Mouse (Mus musculus) frontal cortex, postnatal 10 days (tissue): ENCODE data around the gene Padi3.
A peak's percentile ranks its signal among the peaks of the same experiment; 100 is the strongest.

Source experiments
- DNase-seq, 2 experiments: peaks; one replicate each; pipeline ENCODE4 v3.0.0; 2022; ENCODE audit warnings: low spot score in 2 of 2, mixed read lengths in 1 of 2

The Padi3 gene

GRCm38 (mm10) chr4:140815996-140816917 lies 5.8 kb upstream of the Padi3 start:
- no peak for DNase-seq

GRCm38 (mm10) chr4:140815496-140815895 lies 5.0 kb upstream of the Padi3 start:
- DNase-seq, result no peak

GRCm38 (mm10) chr4:140814241-140815225 lies 4.1 kb upstream of the Padi3 start:
- DNase-seq, result no peak

- no peak for DNase-seq
These were observed 3.1 kb upstream of the Padi3 start for GRCm38 (mm10) chr4:140813358-140814185.

- no peak for DNase-seq
These were observed 2.2 kb upstream of the Padi3 start for GRCm38 (mm10) chr4:140812609-140813008.

- DNase-seq, result no peak
These were observed 1.7 kb upstream of the Padi3 start for GRCm38 (mm10) chr4:140812191-140812590.

- no peak for DNase-seq
These were observed 1.3 kb downstream of the Padi3 start for GRCm38 (mm10) chr4:140809118-140809517.

- no peak for DNase-seq
These were observed 5.8 kb downstream of the Padi3 start for GRCm38 (mm10) chr4:140804601-140805000.

GRCm38 (mm10) chr4:140801364-140801763 lies 9.1 kb downstream of the Padi3 start:
- DNase-seq, result no peak

GRCm38 (mm10) chr4:140796786-140797185 lies 13.7 kb downstream of the Padi3 start:
- no peak for DNase-seq

GRCm38 (mm10) chr4:140794678-140795077 lies 15.8 kb downstream of the Padi3 start:
- DNase-seq, result no peak

GRCm38 (mm10) chr4:140793795-140794194 lies 16.7 kb downstream of the Padi3 start:
- no peak for DNase-seq

- no peak for DNase-seq
These were observed 17.9 kb downstream of the Padi3 start for GRCm38 (mm10) chr4:140792584-140792983.

- DNase-seq, result no peak
These were observed 19.4 kb downstream of the Padi3 start for GRCm38 (mm10) chr4:140791071-140791470.

GRCm38 (mm10) chr4:140789983-140790382 lies 20.5 kb downstream of the Padi3 start:
- DNase-seq, result no peak

GRCm38 (mm10) chr4:140788983-140789382 lies 21.5 kb downstream of the Padi3 start:
- peak in 1 of 2 experiments; percentile 41 for DNase-seq

- DNase-seq, result no peak
These were observed 22.2 kb downstream of the Padi3 start for GRCm38 (mm10) chr4:140788264-140788663.

- DNase-seq, result no peak
These were observed 23.0 kb downstream of the Padi3 start for GRCm38 (mm10) chr4:140787414-140787813.

GRCm38 (mm10) chr4:140785217-140785616 lies 25.2 kb downstream of the Padi3 start:
- no peak for DNase-seq

- DNase-seq, result no peak
These were observed 26.0 kb downstream of the Padi3 start for GRCm38 (mm10) chr4:140784292-140784945.

- DNase-seq, result no peak
These were observed 27.6 kb downstream of the Padi3 start for GRCm38 (mm10) chr4:140782821-140783220.
